ENCODE assay signal across 16 mouse cellular contexts in the genomic region with DNA sequence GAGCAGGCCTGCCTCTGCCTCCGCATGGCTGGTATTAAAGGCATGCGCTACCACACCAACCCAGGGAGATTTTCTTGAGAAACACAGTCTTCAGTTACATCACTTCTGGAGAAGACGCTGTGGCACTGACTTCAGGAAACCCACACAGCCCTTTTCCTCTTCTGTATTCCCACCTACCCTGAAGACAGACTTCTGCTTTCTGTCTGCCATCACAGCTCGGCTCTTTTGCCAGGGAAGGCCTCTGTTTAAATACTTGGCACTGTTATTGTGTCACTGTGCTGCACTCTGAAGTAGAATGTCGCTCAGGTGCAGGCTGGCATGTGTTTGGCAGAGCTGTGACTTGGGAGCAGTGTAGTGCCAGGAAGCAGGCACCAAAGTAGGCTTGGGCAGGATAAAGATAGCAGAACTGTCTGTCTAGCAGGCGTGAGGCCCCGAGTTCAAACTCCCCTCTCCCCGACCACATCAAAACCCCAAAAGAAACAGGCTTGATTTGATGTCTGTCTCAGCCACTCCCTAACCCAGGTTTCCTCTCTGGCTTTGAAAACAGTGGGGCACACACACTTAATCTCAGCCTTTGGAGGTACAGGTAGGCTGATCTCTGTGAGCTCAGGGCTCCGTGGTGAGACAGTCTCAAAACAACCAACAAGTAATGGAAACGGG. TPM values are rescaled to one million over a fixed set of nuclear protein-coding genes. Genes with fewer than 3 reads are reported as not detected.
A peak's percentile ranks its signal among the peaks of the same experiment; 100 is the strongest.
DNase-seq lines count a peak whose midpoint lies in the region; ATAC-seq and TF ChIP-seq lines count a peak whose summit lies in the region.
"Had no signal": no experiment of that assay in that cellular context is flagged by ENCODE, and none has a peak within 500 bp of the region (broad histone marks: within the 10 kb centered on the region; RNA-seq: fewer than 3 reads in every experiment).

No protein-coding gene starts in this region.

- no peaks in the 10 kb centered on the region for H3K27me3 ChIP-seq in liver, embryonic 15.5 days
- H3K27me3 ChIP-seq: heart, embryonic 15.5 days; hindbrain, embryonic 15.5 days; kidney, embryonic 15.5 days had no signal

- ATAC-seq in liver, embryonic 15.5 days (ENCODE audit: insufficient read depth): no peak

- no peak for TF ChIP-seq POLR2A in lung, adult 2 months (IDR thresholded peaks at IDR 0.05; ENCODE audit: borderline replicate concordance, extremely low read depth, low read depth, low read length)
- TF ChIP-seq POLR2A in bone marrow macrophage, adult 2 months (IDR thresholded peaks at IDR 0.05; ENCODE audit: borderline replicate concordance, low read depth, low read length): no peak

- no peak overlapping the region for H3K9ac ChIP-seq in liver, embryonic 15.5 days
- H3K9ac ChIP-seq: heart, embryonic 15.5 days; hindbrain, embryonic 15.5 days; kidney, embryonic 15.5 days; liver, embryonic 14.5 days had no signal

- no peak for TF ChIP-seq CTCF in lung, adult 2 months (IDR thresholded peaks at IDR 0.05; ENCODE audit: insufficient read depth, low read length)
- TF ChIP-seq CTCF in bone marrow macrophage, adult 2 months (IDR thresholded peaks at IDR 0.05; ENCODE audit: low read depth, low read length): no peak

- no peaks in the 10 kb centered on the region for H3K9me3 ChIP-seq in liver, embryonic 15.5 days (replicated peaks)
- H3K9me3 ChIP-seq: heart, embryonic 15.5 days; hindbrain, embryonic 15.5 days; kidney, embryonic 15.5 days had no signal

- peak overlapping the region; percentile 69 for H3K27ac ChIP-seq in bone marrow macrophage, adult 2 months (ENCODE audit: insufficient read depth, low read depth, low read length)
- 0 out of 2 replicates have a peak overlapping the region, but pooled peaks have one; percentile 33 for H3K27ac ChIP-seq in liver, embryonic 15.5 days (replicated peaks)
- H3K27ac ChIP-seq: heart, embryonic 15.5 days; hindbrain, embryonic 15.5 days; kidney, embryonic 15.5 days; liver, embryonic 14.5 days had no signal

- H3K4me2 ChIP-seq in liver, embryonic 15.5 days: no peak overlapping the region
- H3K4me2 ChIP-seq: heart, embryonic 15.5 days; hindbrain, embryonic 15.5 days; kidney, embryonic 15.5 days had no signal

- H3K4me1 ChIP-seq in lung, adult 2 months (ENCODE audit: control insufficient read depth, insufficient read depth, low read length): peaks cover 11% of the 10 kb centered on the region; the same call in 1 of the 2 replicates
- H3K4me1 ChIP-seq in bone marrow macrophage, adult 2 months (ENCODE audit: control insufficient read depth, insufficient read depth, low read length): peaks cover 27% of the 10 kb centered on the region
- H3K4me1 ChIP-seq in liver, embryonic 15.5 days (replicated peaks): peaks cover 41% of the 10 kb centered on the region

- peaks cover 66% of the 10 kb centered on the region for H3K36me3 ChIP-seq in liver, embryonic 15.5 days (replicated peaks)

- WGBS in lung, adult 2 months: 75% methylated on average over 10 of the region's 10 CpGs
- 57% methylated on average over 10 of the region's 10 CpGs for WGBS in liver, embryonic 15.5 days (ENCODE audit: insufficient replicate concordance)

- peak; percentile 32 for DNase-seq in lung, postnatal 36 days
- DNase-seq in lung, adult 2 months: no peak
- DNase-seq in thymus, postnatal 25 days: peak; percentile 66
- no peak for DNase-seq in cerebellum, adult 9-10 months
- DNase-seq in urinary bladder, postnatal 25 days (ENCODE audit: low spot score): no peak
- DNase-seq in Muller cell, postnatal 12 days (ENCODE audit: inconsistent ontology term): no peak
- DNase-seq: adrenal gland, postnatal 25 days; cerebellum, adult 11-12 months; gastrocnemius, postnatal 25 days had no signal

- no peak overlapping the region for H3K4me3 ChIP-seq in lung, adult 2 months (replicated peaks; ENCODE audit: extremely low read depth, low read depth, low read length)
- no peak overlapping the region for H3K4me3 ChIP-seq in bone marrow macrophage, adult 2 months (ENCODE audit: insufficient read depth, low read length)
- no peak overlapping the region for H3K4me3 ChIP-seq in liver, embryonic 15.5 days (replicated peaks)
- H3K4me3 ChIP-seq: erythroblast, embryonic 14.5 days; heart, embryonic 15.5 days; hindbrain, embryonic 15.5 days; kidney, embryonic 15.5 days had no signal

RNA-seq across cellular contexts. Expression of gene B3galt4, which starts 3.7 kb away (rescaled TPM):
- polyA plus RNA-seq in lung, adult 2 months (2012; rRNA removed): 11.4 and 12.6 TPM in 2 replicates
- 8.3 and 8.7 TPM in 2 replicates for polyA plus RNA-seq in bone marrow macrophage, adult 2 months (2012; ENCODE audit: insufficient read depth, insufficient read length, missing spikeins)
- polyA plus RNA-seq in liver, embryonic 15.5 days (2015; fragmentation: Nextera tagmentation; extraction: Ambion mirVana): 2.4 and 2.5 TPM in 2 replicates

RNA-seq across cellular contexts. Expression of gene Wdr46, which starts 7.1 kb away (rescaled TPM):
- 13.4 and 16.8 TPM in 2 replicates for polyA plus RNA-seq in lung, adult 2 months (2012; rRNA removed)
- 10.1 and 10.2 TPM in 2 replicates for polyA plus RNA-seq in bone marrow macrophage, adult 2 months (2012; ENCODE audit: insufficient read depth, insufficient read length, missing spikeins)
- 18.4 and 19.3 TPM in 2 replicates for polyA plus RNA-seq in liver, embryonic 15.5 days (2015; fragmentation: Nextera tagmentation; extraction: Ambion mirVana)

RNA-seq across cellular contexts. Expression of gene Pfdn6, which starts 7.4 kb away (rescaled TPM):
- 19.2 and 26.2 TPM in 2 replicates for polyA plus RNA-seq in lung, adult 2 months (2012; rRNA removed)
- 54.1 and 54.9 TPM in 2 replicates for polyA plus RNA-seq in bone marrow macrophage, adult 2 months (2012; ENCODE audit: insufficient read depth, insufficient read length, missing spikeins)
- 89.6 and 96.8 TPM in 2 replicates for polyA plus RNA-seq in liver, embryonic 15.5 days (2015; fragmentation: Nextera tagmentation; extraction: Ambion mirVana)

RNA-seq across cellular contexts. Expression of gene Vps52, which starts 8.1 kb away (rescaled TPM):
- 62.8 and 70.3 TPM in 2 replicates for polyA plus RNA-seq in lung, adult 2 months (2012; rRNA removed)
- 41.3 and 49.7 TPM in 2 replicates for polyA plus RNA-seq in bone marrow macrophage, adult 2 months (2012; ENCODE audit: insufficient read depth, insufficient read length, missing spikeins)
- 23.3 and 24.6 TPM in 2 replicates for polyA plus RNA-seq in liver, embryonic 15.5 days (2015; fragmentation: Nextera tagmentation; extraction: Ambion mirVana)

RNA-seq across cellular contexts. Expression of gene Rps18, which starts 8.2 kb away (rescaled TPM):
- 260 and 331 TPM in 2 replicates for polyA plus RNA-seq in lung, adult 2 months (2012; rRNA removed)
- 1,144 and 1,230 TPM in 2 replicates for polyA plus RNA-seq in bone marrow macrophage, adult 2 months (2012; ENCODE audit: insufficient read depth, insufficient read length, missing spikeins)
- polyA plus RNA-seq in liver, embryonic 15.5 days (2015; fragmentation: Nextera tagmentation; extraction: Ambion mirVana): 939 and 1,010 TPM in 2 replicates

Comparison
In these comparisons a context has a peak if more than half of its experiments do, and no peak if none do; other contexts are left out.
1. DNase-seq: peak in lung, postnatal 36 days (single experiment) and thymus, postnatal 25 days (single experiment); none in lung, adult 2 months (single experiment), cerebellum, adult 9-10 months (single experiment), urinary bladder, postnatal 25 days (single experiment) and Muller cell, postnatal 12 days (single experiment).